Mouse (Mus musculus): ENCODE data around the gene Ppp2r2c. TPM values are rescaled to one million over a fixed set of nuclear protein-coding genes. Genes with fewer than 3 reads are reported as not detected.

Gene Ppp2r2c
- polyA plus RNA-seq, 1 experiment from 2014 or later: 0.24 TPM

- Histone ChIP-seq H3K9me3 (ENCODE audit: control insufficient read depth, low read length) (no peaks in the 10 kb centered on the region), H3K27me3 (ENCODE audit: control insufficient read depth, insufficient read depth, low read length) (no peaks in the 10 kb centered on the region), H3K4me2 (ENCODE audit: low read depth, severe bottlenecking) (peak within 1 kb of the TSS; percentile 96), H3K4me3 (ENCODE audit: low read depth, low read length) (peak within 1 kb of the TSS; percentile 72), H3K27ac (replicated peaks; ENCODE audit: low read depth, low read length) (no peak within 1 kb of the TSS), H3K4me1 (ENCODE audit: control insufficient read depth, insufficient read depth, low read length) (no peaks in the 10 kb centered on the region), H3K36me3 (ENCODE audit: control insufficient read depth, insufficient read depth, low read length) (no peaks in the 10 kb centered on the region), H3K9ac (ENCODE audit: low read length) (peak within 1 kb of the TSS; percentile 72)
- WGBS: 1% methylated on average over 58 of the region's 60 CpGs
- DNase-seq (ENCODE audit: low spot score): peak; percentile 96
- ATAC-seq (ENCODE audit: insufficient number of reproducible peaks, low FRiP score, low TSS enrichment, low read depth): peak; percentile 98
Measured at GRCm38 (mm10) chr5:36988781-36989624, 120.7 kb downstream of the Ppp2r2c start, which contains the start of gene Wfs1. Wfs1 (minus strand) TSS chr5:36989205.

GRCm38 (mm10) chr5:36989625-36989977 is 121.3 kb downstream of the Ppp2r2c start:
- no peaks in the 10 kb centered on the region for H3K36me3 ChIP-seq (ENCODE audit: control insufficient read depth, insufficient read depth, low read length)
- WGBS: 11% methylated on average over 3 of the region's 3 CpGs

GRCm38 (mm10) chr5:36990196-36990595 is 121.9 kb downstream of the Ppp2r2c start:
- 36% methylated on average over 3 of the region's 3 CpGs for WGBS
- Histone ChIP-seq H3K4me3 (ENCODE audit: low read depth, low read length) (no peak overlapping the region), H3K9me3 (ENCODE audit: control insufficient read depth, low read length) (no peaks in the 10 kb centered on the region), H3K4me1 (ENCODE audit: control insufficient read depth, insufficient read depth, low read length) (no peaks in the 10 kb centered on the region), H3K27me3 (ENCODE audit: control insufficient read depth, insufficient read depth, low read length) (no peaks in the 10 kb centered on the region), H3K9ac (ENCODE audit: low read length) (no peak overlapping the region), H3K4me2 (ENCODE audit: low read depth, severe bottlenecking) (no peak overlapping the region), H3K27ac (replicated peaks; ENCODE audit: low read depth, low read length) (no peak overlapping the region), H3K36me3 (ENCODE audit: control insufficient read depth, insufficient read depth, low read length) (no peaks in the 10 kb centered on the region)
- ATAC-seq (ENCODE audit: insufficient number of reproducible peaks, low FRiP score, low TSS enrichment, low read depth) (no peak), DNase-seq (ENCODE audit: low spot score) (no peak)

More at GRCm38 (mm10) chr5:36989625-36989977, 121.3 kb downstream of the Ppp2r2c start:
- Histone ChIP-seq H3K27ac (replicated peaks; ENCODE audit: low read depth, low read length) (no peak overlapping the region), H3K9me3 (ENCODE audit: control insufficient read depth, low read length) (no peaks in the 10 kb centered on the region), H3K9ac (ENCODE audit: low read length) (no peak overlapping the region), H3K27me3 (ENCODE audit: control insufficient read depth, insufficient read depth, low read length) (no peaks in the 10 kb centered on the region), H3K4me1 (ENCODE audit: control insufficient read depth, insufficient read depth, low read length) (no peaks in the 10 kb centered on the region), H3K4me2 (ENCODE audit: low read depth, severe bottlenecking) (peak overlapping the region; percentile 96), H3K4me3 (ENCODE audit: low read depth, low read length) (peak overlapping the region; percentile 72)
- ATAC-seq (ENCODE audit: insufficient number of reproducible peaks, low FRiP score, low TSS enrichment, low read depth) (no peak), DNase-seq (ENCODE audit: low spot score) (no peak)

- 56% methylated on average over 3 of the region's 3 CpGs for WGBS
- no peak overlapping the region for H3K4me3 ChIP-seq (ENCODE audit: low read depth, low read length)
- no peak overlapping the region for H3K9ac ChIP-seq (ENCODE audit: low read length)
Measured at GRCm38 (mm10) chr5:36990631-36991350, 122.5 kb downstream of the Ppp2r2c start.

GRCm38 (mm10) chr5:36996410-36996809 is 128.1 kb downstream of the Ppp2r2c start:
- Histone ChIP-seq H3K9me3 (ENCODE audit: control insufficient read depth, low read length) (no peaks in the 10 kb centered on the region), H3K36me3 (ENCODE audit: control insufficient read depth, insufficient read depth, low read length) (no peaks in the 10 kb centered on the region), H3K27me3 (ENCODE audit: control insufficient read depth, insufficient read depth, low read length) (no peaks in the 10 kb centered on the region), H3K4me1 (ENCODE audit: control insufficient read depth, insufficient read depth, low read length) (no peaks in the 10 kb centered on the region), H3K27ac (replicated peaks; ENCODE audit: low read depth, low read length) (no peak overlapping the region), H3K4me2 (ENCODE audit: low read depth, severe bottlenecking) (no peak overlapping the region), H3K9ac (ENCODE audit: low read length) (no peak overlapping the region), H3K4me3 (ENCODE audit: low read depth, low read length) (no peak overlapping the region)
- 87% methylated on average over 14 of the region's 14 CpGs for WGBS
- ATAC-seq (ENCODE audit: insufficient number of reproducible peaks, low FRiP score, low TSS enrichment, low read depth): no peak
- DNase-seq (ENCODE audit: low spot score): no peak

More at GRCm38 (mm10) chr5:36990631-36991350, 122.5 kb downstream of the Ppp2r2c start:
- Histone ChIP-seq H3K27me3 (ENCODE audit: control insufficient read depth, insufficient read depth, low read length) (no peaks in the 10 kb centered on the region), H3K27ac (replicated peaks; ENCODE audit: low read depth, low read length) (no peak overlapping the region), H3K4me2 (ENCODE audit: low read depth, severe bottlenecking) (no peak overlapping the region), H3K4me1 (ENCODE audit: control insufficient read depth, insufficient read depth, low read length) (no peaks in the 10 kb centered on the region), H3K36me3 (ENCODE audit: control insufficient read depth, insufficient read depth, low read length) (no peaks in the 10 kb centered on the region), H3K9me3 (ENCODE audit: control insufficient read depth, low read length) (no peaks in the 10 kb centered on the region)
- ATAC-seq (ENCODE audit: insufficient number of reproducible peaks, low FRiP score, low TSS enrichment, low read depth) (no peak), DNase-seq (ENCODE audit: low spot score) (no peak)

GRCm38 (mm10) chr5:36997996-36998395 is 129.7 kb downstream of the Ppp2r2c start:
- H3K4me2 ChIP-seq (ENCODE audit: low read depth, severe bottlenecking): no peak overlapping the region
- H3K4me1 ChIP-seq (ENCODE audit: control insufficient read depth, insufficient read depth, low read length): no peaks in the 10 kb centered on the region
- H3K9me3 ChIP-seq (ENCODE audit: control insufficient read depth, low read length): no peaks in the 10 kb centered on the region
- 53% methylated on average over 5 of the region's 5 CpGs for WGBS
- no peak overlapping the region for H3K4me3 ChIP-seq (ENCODE audit: low read depth, low read length)
- H3K27me3 ChIP-seq (ENCODE audit: control insufficient read depth, insufficient read depth, low read length): no peaks in the 10 kb centered on the region
- DNase-seq (ENCODE audit: low spot score): no peak
- no peak overlapping the region for H3K27ac ChIP-seq (replicated peaks; ENCODE audit: low read depth, low read length)
- ATAC-seq (ENCODE audit: insufficient number of reproducible peaks, low FRiP score, low TSS enrichment, low read depth): no peak
- H3K9ac ChIP-seq (ENCODE audit: low read length): no peak overlapping the region
- no peaks in the 10 kb centered on the region for H3K36me3 ChIP-seq (ENCODE audit: control insufficient read depth, insufficient read depth, low read length)

GRCm38 (mm10) chr5:37001002-37001401 is 132.7 kb downstream of the Ppp2r2c start:
- Histone ChIP-seq H3K4me1 (ENCODE audit: control insufficient read depth, insufficient read depth, low read length) (no peaks in the 10 kb centered on the region), H3K36me3 (ENCODE audit: control insufficient read depth, insufficient read depth, low read length) (no peaks in the 10 kb centered on the region), H3K9me3 (ENCODE audit: control insufficient read depth, low read length) (no peaks in the 10 kb centered on the region), H3K27me3 (ENCODE audit: control insufficient read depth, insufficient read depth, low read length) (no peaks in the 10 kb centered on the region), H3K27ac (replicated peaks; ENCODE audit: low read depth, low read length) (no peak overlapping the region), H3K4me2 (ENCODE audit: low read depth, severe bottlenecking) (no peak overlapping the region), H3K4me3 (ENCODE audit: low read depth, low read length) (no peak overlapping the region), H3K9ac (ENCODE audit: low read length) (no peak overlapping the region)
- ATAC-seq (ENCODE audit: insufficient number of reproducible peaks, low FRiP score, low TSS enrichment, low read depth) (no peak), DNase-seq (ENCODE audit: low spot score) (no peak)
- WGBS: 82% methylated on average over 9 of the region's 9 CpGs

- WGBS: 52% methylated on average over 2 of the region's 2 CpGs
- Histone ChIP-seq H3K9ac (ENCODE audit: low read length) (no peak overlapping the region), H3K36me3 (ENCODE audit: control insufficient read depth, insufficient read depth, low read length) (no peaks in the 10 kb centered on the region), H3K27me3 (ENCODE audit: control insufficient read depth, insufficient read depth, low read length) (no peaks in the 10 kb centered on the region), H3K4me2 (ENCODE audit: low read depth, severe bottlenecking) (no peak overlapping the region), H3K4me1 (ENCODE audit: control insufficient read depth, insufficient read depth, low read length) (no peaks in the 10 kb centered on the region), H3K9me3 (ENCODE audit: control insufficient read depth, low read length) (no peaks in the 10 kb centered on the region), H3K4me3 (ENCODE audit: low read depth, low read length) (no peak overlapping the region), H3K27ac (replicated peaks; ENCODE audit: low read depth, low read length) (no peak overlapping the region)
- ATAC-seq (ENCODE audit: insufficient number of reproducible peaks, low FRiP score, low TSS enrichment, low read depth) (no peak), DNase-seq (ENCODE audit: low spot score) (peak; percentile 78)
Measured at GRCm38 (mm10) chr5:37002001-37002400, 133.7 kb downstream of the Ppp2r2c start.

Data from limb, embryonic 11.5 days (tissue).